Mouse (Mus musculus): ENCODE measurements around the gene Zfp82. TPM values are rescaled to one million over a fixed set of nuclear protein-coding genes. Genes with fewer than 3 reads are reported as not detected.
"Not testable (repeated sequence)": the region's sequence is repeated elsewhere in the genome, so short reads cannot be mapped to it uniquely, and the experiment has no call there.

Zfp82 gene
- 8.2 and 8.3 TPM in 2 replicates for polyA plus RNA-seq (2015; fragmentation: Nextera tagmentation; extraction: Ambion mirVana)

DNA sequence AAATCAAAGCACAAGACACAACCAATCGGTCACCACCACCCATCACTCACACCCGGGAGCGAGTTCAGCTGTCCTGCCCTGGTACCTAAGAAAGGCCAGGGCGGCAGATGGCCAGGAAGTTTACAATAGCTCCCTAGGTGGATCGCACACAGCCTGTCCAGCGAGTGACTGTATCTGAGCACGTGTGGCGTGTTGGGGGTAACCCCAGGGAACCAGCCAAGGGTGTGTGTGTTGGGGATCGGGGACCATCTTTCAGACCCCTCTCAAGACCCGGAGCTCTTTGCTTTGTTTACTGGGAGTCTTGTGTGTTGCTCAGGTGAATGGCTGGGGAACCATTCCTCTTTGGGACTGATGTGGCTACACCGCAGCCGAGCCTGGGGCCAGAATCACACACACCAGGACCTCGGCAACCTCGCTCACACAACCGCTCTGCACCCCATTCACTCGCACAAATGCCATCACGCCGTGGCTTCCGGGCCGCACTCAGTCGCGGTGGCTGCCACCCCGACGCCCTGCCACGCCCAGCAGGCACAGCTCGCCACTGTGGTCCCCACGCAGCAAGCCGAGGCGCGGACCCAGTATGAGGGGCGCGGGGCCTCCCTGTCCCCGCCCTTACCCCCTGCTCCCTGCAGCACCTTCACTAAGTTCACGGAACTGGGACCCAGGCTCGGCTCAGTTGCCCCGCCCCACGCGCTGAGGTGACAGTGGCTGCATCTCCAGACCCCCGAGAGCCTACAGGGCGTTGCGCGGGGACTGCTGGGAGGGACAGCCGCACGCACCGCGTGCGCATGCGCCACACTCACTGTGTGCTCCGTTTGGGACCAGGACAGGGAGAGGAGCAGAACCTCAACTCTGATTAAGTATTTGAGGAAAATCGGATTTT lies at the start of gene Zfp82:
Gene Zfp82, minus strand, starts transcription at position 755 of the 883 bp plus-strand sequence.
- peak; percentile 69 for ATAC-seq (ENCODE audit: insufficient number of reproducible peaks, low FRiP score, low TSS enrichment, low read depth)
- H3K4me2 ChIP-seq, result peak within 1 kb of the TSS; percentile 93
- peak within 1 kb of the TSS; percentile 82 for H3K9ac ChIP-seq
- peak within 1 kb of the TSS; percentile 88 for H3K4me3 ChIP-seq
- H3K9me3 ChIP-seq, result no peaks in the 10 kb centered on the region
- H3K4me1 ChIP-seq, result 0 out of 2 replicates have a peak, but pooled peaks cover 3% of the 10 kb centered on the region
- under 1% methylated on average over 50 of the region's 50 CpGs for WGBS
- peaks cover 22% of the 10 kb centered on the region for H3K36me3 ChIP-seq
- peak within 1 kb of the TSS; percentile 84 for H3K27ac ChIP-seq
- H3K27me3 ChIP-seq, result no peaks in the 10 kb centered on the region

DNA sequence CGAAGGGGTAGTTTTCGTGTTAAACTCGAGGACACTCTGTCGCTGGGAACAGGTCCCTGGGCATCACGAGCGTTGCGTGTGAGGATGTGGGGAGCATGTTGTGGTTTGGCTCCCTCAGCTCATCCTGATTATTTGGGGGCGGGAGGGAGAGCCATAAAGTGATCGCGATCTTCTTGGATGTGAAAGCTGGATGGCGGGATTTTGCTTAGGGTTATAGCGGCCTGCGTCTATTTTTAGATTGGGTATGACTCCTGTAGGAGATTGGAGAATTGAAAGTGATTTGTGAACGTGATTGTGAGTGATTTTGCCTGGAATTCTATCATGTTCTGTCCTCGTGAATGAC lies 49.5 kb upstream of the Zfp82 start:
- Histone ChIP-seq H3K27ac (peak overlapping the region; percentile 90), H3K4me3 (peak overlapping the region; percentile 63), H3K27me3 (no peaks in the 10 kb centered on the region), H3K9me3 (no peaks in the 10 kb centered on the region), H3K9ac (peak overlapping the region; percentile 70), H3K36me3 (peaks cover 17% of the 10 kb centered on the region), H3K4me2 (peak overlapping the region; percentile 82), H3K4me1 (peaks cover 3% of the 10 kb centered on the region; the same call in 1 of the 2 replicates)
- ATAC-seq (ENCODE audit: insufficient number of reproducible peaks, low FRiP score, low TSS enrichment, low read depth), result no peak
- WGBS, result 3% methylated on average over 15 of the region's 15 CpGs

DNA sequence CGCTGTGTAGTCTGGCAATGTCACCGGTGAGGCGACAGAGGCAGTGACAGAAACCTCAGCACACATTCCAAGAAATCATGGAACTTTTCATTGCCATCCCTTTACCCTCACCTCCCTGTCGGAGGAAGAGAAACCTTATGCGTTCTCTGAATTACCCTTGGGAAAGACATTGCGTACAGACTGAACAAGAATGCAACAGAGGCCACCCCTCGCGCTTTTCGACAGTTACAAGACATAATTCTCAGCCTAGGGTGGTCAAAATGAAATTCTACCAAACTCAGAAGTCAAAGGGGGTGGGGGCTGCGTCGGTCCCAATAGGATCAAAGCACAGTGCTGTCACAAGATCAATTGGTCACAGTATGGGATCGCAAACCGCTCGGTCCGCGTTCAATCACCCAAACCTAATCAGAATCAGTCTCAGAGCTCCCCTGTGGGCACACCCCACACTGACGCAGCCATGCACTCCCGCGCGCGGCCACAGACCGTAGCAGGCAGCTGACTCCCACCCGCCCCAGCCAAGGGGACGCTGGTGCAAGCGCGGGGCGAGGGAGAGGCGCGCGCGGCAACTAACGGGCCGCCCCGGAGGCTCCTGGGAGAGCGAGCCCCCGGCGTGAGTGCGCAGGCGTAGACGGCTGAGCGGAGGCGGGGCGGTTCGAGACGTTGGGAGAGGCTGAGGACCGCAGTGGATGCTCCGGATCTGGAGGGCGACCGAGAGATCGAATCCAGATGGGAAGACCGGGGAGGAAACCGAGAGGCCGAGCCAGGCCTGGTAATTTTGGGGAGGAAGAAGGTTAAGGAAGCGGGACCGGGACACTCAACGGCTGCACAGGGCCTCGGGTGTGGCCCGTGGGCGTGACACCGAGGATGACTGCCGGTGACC lies 48.8 kb upstream of the Zfp82 start, which contains the start of gene Zfp382:
Gene Zfp382, plus strand, starts transcription at position 635 of the 880 bp plus-strand sequence.
- Histone ChIP-seq H3K9me3 (no peaks in the 10 kb centered on the region), H3K27me3 (no peaks in the 10 kb centered on the region)
- ATAC-seq (ENCODE audit: insufficient number of reproducible peaks, low FRiP score, low TSS enrichment, low read depth), result peak; percentile 92

DNA sequence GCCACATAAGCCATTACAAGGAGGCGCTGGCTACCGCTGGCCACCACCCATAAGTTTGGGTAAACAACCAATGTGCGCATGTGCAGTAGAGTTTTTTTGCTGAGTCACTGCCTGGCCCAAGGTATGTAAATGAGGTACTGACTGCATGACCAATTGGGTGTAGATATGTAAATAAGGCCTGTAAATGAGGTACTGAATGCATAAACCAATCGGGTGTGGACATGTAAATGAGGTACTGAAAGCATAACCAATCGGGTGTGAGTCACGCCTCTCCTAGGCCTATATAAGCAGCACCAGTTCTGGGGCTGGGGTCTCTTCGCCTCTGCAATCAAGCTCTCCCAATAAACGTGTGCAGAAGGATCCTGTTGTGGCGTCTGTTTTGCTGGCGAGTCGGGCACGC lies 45.2 kb upstream of the Zfp82 start:
- not testable (repeated sequence) for H3K27ac ChIP-seq; H3K9me3 ChIP-seq; H3K36me3 ChIP-seq; ATAC-seq (ENCODE audit: insufficient number of reproducible peaks, low FRiP score, low TSS enrichment, low read depth); H3K4me3 ChIP-seq; H3K4me2 ChIP-seq; H3K27me3 ChIP-seq; H3K9ac ChIP-seq; H3K4me1 ChIP-seq
- WGBS, result 92% methylated on average over 12 of the region's 12 CpGs

More for the DNA sequence above, 48.8 kb upstream of the Zfp82 start, which contains the start of gene Zfp382:
- Histone ChIP-seq H3K4me2 (peak within 1 kb of the TSS; percentile 82), H3K36me3 (peaks cover 11% of the 10 kb centered on the region; the same call in 1 of the 2 replicates), H3K9ac (peak within 1 kb of the TSS; percentile 70), H3K27ac (peak within 1 kb of the TSS; percentile 90), H3K4me1 (peaks cover 3% of the 10 kb centered on the region; the same call in 1 of the 2 replicates), H3K4me3 (peak within 1 kb of the TSS; percentile 63)
- under 1% methylated on average over 61 of the region's 61 CpGs for WGBS

DNA sequence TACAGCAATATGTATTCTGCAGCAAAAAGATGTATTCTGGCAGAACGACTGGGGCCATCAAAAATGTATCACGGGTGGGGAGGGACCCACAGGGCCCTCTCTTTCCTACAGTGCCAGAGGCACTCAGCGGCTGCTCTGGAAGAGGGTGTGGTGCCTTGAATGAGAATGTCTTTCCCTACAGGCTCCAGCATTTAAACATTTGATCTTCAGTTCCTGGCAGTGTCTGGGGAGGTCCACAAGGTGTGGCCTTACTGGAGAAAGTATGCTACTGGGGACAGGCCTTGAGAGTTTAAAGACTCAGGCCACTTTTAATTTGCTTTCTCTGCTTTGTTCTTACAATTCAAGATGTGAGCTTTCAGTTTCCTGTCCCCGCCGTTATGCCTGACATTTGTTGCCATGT lies 43.4 kb upstream of the Zfp82 start:
- no peaks in the 10 kb centered on the region for H3K4me1 ChIP-seq
- no peaks in the 10 kb centered on the region for H3K27me3 ChIP-seq
- no peak overlapping the region for H3K9ac ChIP-seq
- H3K4me2 ChIP-seq, result no peak overlapping the region
- no peak overlapping the region for H3K27ac ChIP-seq
- WGBS, result 92% methylated on average over 5 of the region's 5 CpGs
- peaks cover 10% of the 10 kb centered on the region for H3K9me3 ChIP-seq
- ATAC-seq (ENCODE audit: insufficient number of reproducible peaks, low FRiP score, low TSS enrichment, low read depth), result no peak
- no peak overlapping the region for H3K4me3 ChIP-seq
- H3K36me3 ChIP-seq, result no peaks in the 10 kb centered on the region

DNA sequence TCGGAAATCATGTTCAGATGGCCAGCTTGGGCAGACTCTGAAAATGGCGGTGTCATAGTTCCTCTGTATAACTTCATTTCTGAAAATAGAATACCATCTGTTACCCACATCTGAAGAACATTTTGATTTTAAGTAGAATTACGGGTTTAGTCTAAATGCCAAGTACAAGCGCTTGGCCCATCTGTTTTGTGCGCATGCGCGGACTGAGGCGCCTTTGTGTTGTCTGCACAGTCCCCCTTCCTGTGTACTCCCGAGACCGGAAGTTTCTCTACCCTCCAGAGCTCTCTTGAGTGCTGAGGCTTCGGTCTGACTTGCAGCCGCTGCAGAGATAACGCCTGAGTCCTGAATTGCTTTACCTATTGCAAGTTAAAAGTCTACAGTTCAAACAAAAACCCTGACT lies 26.6 kb upstream of the Zfp82 start:
- Histone ChIP-seq H3K4me3 (no peak overlapping the region), H3K9ac (no peak overlapping the region), H3K36me3 (peaks cover 63% of the 10 kb centered on the region), H3K4me1 (peaks cover under 1% of the 10 kb centered on the region), H3K9me3 (peaks cover 8% of the 10 kb centered on the region; the same call in 1 of the 2 replicates), H3K27ac (no peak overlapping the region), H3K4me2 (no peak overlapping the region), H3K27me3 (no peaks in the 10 kb centered on the region)
- ATAC-seq (ENCODE audit: insufficient number of reproducible peaks, low FRiP score, low TSS enrichment, low read depth), result no peak
- WGBS, result 92% methylated on average over 13 of the region's 13 CpGs

DNA sequence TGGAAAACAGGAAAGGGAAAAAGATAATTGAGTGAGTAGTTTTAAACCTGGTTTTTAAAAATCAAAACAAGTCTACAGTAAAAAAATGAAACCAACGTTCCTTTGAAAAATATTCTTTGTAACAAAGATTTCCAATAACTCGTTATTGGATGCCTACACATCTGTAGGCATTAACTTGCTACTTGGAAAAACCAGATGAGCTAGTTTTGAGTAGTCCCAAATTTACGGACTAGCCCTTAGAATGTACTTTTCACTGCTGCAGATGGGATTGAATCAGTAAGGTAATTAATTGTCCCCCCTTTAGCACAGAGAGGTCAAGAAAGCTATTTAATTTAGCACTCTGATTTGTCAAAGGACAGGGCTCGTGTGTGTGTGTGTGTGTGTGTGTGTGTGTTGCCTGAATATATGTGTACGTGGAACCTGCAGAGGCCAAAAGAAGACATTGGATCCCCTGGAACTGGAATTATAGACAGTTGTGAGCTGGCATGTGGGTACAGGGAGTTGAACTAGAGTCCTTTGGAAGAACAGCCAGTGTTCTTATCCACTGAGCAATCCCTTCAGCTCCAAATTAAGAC lies 22.9 kb upstream of the Zfp82 start:
- peaks cover 32% of the 10 kb centered on the region for H3K36me3 ChIP-seq
- no peaks in the 10 kb centered on the region for H3K9me3 ChIP-seq
- peak overlapping the region; percentile 55 for H3K4me2 ChIP-seq
- ATAC-seq (ENCODE audit: insufficient number of reproducible peaks, low FRiP score, low TSS enrichment, low read depth), result no peak
- H3K4me1 ChIP-seq, result peaks cover 7% of the 10 kb centered on the region
- H3K27me3 ChIP-seq, result no peaks in the 10 kb centered on the region
- 2% methylated on average over 5 of the region's 5 CpGs for WGBS
- peak overlapping the region; percentile 62 for H3K4me3 ChIP-seq
- peak overlapping the region; percentile 99 for H3K27ac ChIP-seq
- H3K9ac ChIP-seq, result peak overlapping the region; percentile 37; the same call in 1 of the 2 replicates

DNA sequence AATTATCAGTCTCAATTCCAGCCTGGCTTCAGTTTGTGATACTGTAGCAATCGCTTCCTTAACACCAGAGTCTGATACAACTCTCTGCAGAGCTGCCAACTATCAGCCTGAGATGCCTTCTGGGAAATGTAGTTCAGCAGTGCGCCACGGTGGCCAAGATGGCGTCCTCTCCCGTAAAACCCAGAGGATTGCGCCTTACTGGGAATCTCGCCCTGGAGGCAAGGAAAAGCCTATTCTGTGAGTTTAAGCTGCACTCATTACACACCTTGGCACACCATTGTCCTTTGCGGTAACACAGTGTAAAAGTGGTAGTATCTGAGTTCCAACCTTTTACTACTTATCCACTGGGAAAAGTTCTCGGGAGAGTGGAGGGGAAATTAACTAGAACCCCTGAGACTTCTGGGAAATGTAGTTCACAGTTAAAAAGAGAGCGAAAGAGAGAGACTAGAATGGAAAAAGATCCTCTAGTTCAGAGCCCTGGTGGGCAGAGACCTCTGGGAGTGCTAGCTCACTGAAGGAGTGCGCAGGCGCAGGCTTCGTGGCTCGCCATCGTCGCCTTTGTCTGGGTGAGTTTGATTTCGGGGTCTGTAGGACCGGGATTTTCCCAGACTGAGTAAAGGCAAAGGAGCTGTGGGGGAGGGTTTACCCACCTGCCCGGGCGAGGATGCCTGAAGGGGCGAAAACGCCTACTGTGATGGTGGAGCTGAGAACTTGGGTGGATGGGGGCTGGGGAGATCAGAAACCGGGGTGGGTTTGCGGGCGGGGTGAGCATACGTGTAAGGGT lies 22.1 kb upstream of the Zfp82 start, which contains the start of gene Zfp260:
Gene Zfp260, plus strand, starts transcription at position 132 of the 784 bp plus-strand sequence.
- peak within 1 kb of the TSS; percentile 62 for H3K4me3 ChIP-seq
- peak within 1 kb of the TSS; percentile 80 for H3K9ac ChIP-seq
- ATAC-seq (ENCODE audit: insufficient number of reproducible peaks, low FRiP score, low TSS enrichment, low read depth), result peak; percentile 83
- H3K4me2 ChIP-seq, result peak within 1 kb of the TSS; percentile 55
- H3K9me3 ChIP-seq, result no peaks in the 10 kb centered on the region
- H3K27ac ChIP-seq, result peak within 1 kb of the TSS; percentile 99
- WGBS, result under 1% methylated on average over 26 of the region's 26 CpGs
- H3K4me1 ChIP-seq, result peaks cover 7% of the 10 kb centered on the region
- H3K36me3 ChIP-seq, result peaks cover 24% of the 10 kb centered on the region
- no peaks in the 10 kb centered on the region for H3K27me3 ChIP-seq

DNA sequence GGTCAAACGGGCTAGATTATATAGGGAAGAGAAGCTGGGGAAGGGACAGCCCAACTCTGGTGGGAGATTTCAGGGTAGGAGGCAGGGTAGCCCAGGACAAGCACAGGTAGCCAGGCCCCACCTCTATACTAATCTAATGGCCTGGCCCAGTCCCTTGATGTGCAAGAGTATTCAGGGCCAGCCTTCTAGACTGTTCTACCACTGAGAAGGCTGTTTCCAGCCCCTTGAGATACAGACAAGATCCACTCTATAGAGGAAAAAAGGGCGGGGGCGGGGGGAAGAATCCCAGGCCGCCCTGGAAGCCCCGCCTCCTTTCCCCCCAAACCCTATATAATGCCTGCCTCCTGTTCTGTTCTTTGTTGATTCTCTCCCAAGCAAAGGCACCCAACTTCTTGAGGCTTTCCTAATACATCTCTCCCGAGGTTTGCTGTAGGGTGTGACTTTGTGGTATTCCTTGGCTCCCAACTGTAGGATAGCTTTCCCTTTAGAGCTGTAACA lies 21.3 kb upstream of the Zfp82 start:
- Histone ChIP-seq H3K4me1 (peaks cover 13% of the 10 kb centered on the region), H3K27me3 (no peaks in the 10 kb centered on the region), H3K9ac (no peak overlapping the region), H3K27ac (peak overlapping the region; percentile 99; the same call in 1 of the 2 replicates), H3K4me2 (peak overlapping the region; percentile 48), H3K4me3 (peak overlapping the region; percentile 62), H3K36me3 (peaks cover 15% of the 10 kb centered on the region), H3K9me3 (no peaks in the 10 kb centered on the region)
- ATAC-seq (ENCODE audit: insufficient number of reproducible peaks, low FRiP score, low TSS enrichment, low read depth), result no peak
- WGBS, result 70% methylated on average over 6 of the region's 6 CpGs

DNA sequence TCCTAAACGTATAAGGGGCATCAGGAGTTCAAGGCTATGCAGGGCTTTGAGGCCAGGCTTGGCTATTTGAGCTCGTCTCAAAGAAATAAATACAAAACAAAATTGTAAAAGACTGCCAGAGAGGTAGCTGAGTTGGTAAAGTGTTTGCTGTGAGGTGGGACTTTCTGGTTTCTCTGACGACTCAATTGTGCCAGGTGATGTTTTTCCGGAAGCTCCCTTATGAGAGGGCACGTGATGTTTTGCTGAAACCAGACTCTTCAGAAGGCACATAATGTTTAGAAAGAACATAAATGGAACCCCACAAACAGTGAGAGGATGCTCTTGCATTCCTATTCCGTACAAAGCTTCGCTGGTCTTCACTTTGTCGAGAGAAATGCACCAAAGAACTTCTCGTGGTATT lies 20.0 kb upstream of the Zfp82 start:
- H3K4me1 ChIP-seq, result peaks cover 24% of the 10 kb centered on the region
- H3K9ac ChIP-seq, result no peak overlapping the region
- WGBS, result 79% methylated on average over 9 of the region's 9 CpGs
- H3K9me3 ChIP-seq, result no peaks in the 10 kb centered on the region
- H3K4me3 ChIP-seq, result no peak overlapping the region
- peaks cover 5% of the 10 kb centered on the region; the same call in 1 of the 2 replicates for H3K36me3 ChIP-seq
- no peak overlapping the region for H3K4me2 ChIP-seq
- H3K27me3 ChIP-seq, result no peaks in the 10 kb centered on the region
- no peak for ATAC-seq (ENCODE audit: insufficient number of reproducible peaks, low FRiP score, low TSS enrichment, low read depth)
- no peak overlapping the region for H3K27ac ChIP-seq
